Mouse (Mus musculus): ENCODE measurements around the gene Sidt2.

Gene Sidt2

GRCm38 (mm10) chr9:45955107-45955963 lies at the start of gene Sidt2:
Gene Sidt2 (minus strand): TSS chr9:45955258.
- DNase-seq, result peak; percentile 79 to 85

GRCm38 (mm10) chr9:46004529-46004928 lies 49.5 kb upstream of the Sidt2 start:
- no peak for DNase-seq

- DNase-seq, result peak; percentile 19 to 42
Measured at GRCm38 (mm10) chr9:46003729-46004128, 48.7 kb upstream of the Sidt2 start.

GRCm38 (mm10) chr9:45999009-45999408 lies 44.0 kb upstream of the Sidt2 start:
- no peak for DNase-seq

- no peak for DNase-seq
Measured at GRCm38 (mm10) chr9:45985229-45985567, 30.1 kb upstream of the Sidt2 start.

- peak; percentile 75 to 81 for DNase-seq
Measured at GRCm38 (mm10) chr9:45984409-45985228, 29.6 kb upstream of the Sidt2 start.

GRCm38 (mm10) chr9:45983676-45984408 lies 28.8 kb upstream of the Sidt2 start:
- DNase-seq, result peak in 1 of 2 experiments; percentile 18

GRCm38 (mm10) chr9:45981331-45981730 lies 26.3 kb upstream of the Sidt2 start:
- DNase-seq, result no peak

GRCm38 (mm10) chr9:45980611-45981010 lies 25.6 kb upstream of the Sidt2 start:
- no peak for DNase-seq

- no peak for DNase-seq
Measured at GRCm38 (mm10) chr9:45979778-45980177, 24.7 kb upstream of the Sidt2 start.

- no peak for DNase-seq
Measured at GRCm38 (mm10) chr9:45976884-45977283, 21.8 kb upstream of the Sidt2 start.

- no peak for DNase-seq
Measured at GRCm38 (mm10) chr9:45963577-45963976, 8.5 kb upstream of the Sidt2 start.

- DNase-seq, result no peak
Measured at GRCm38 (mm10) chr9:45961855-45962254, 6.8 kb upstream of the Sidt2 start.

GRCm38 (mm10) chr9:45959661-45960060 lies 4.6 kb upstream of the Sidt2 start:
- no peak for DNase-seq

GRCm38 (mm10) chr9:45958851-45959250 lies 3.8 kb upstream of the Sidt2 start:
- DNase-seq, result no peak

GRCm38 (mm10) chr9:45958023-45958670 lies 3.1 kb upstream of the Sidt2 start:
- DNase-seq, result no peak

- DNase-seq, result peak in 1 of 2 experiments; percentile 54
Measured at GRCm38 (mm10) chr9:45954294-45955106, 558 bp downstream of the Sidt2 start.

- DNase-seq, result no peak
Measured at GRCm38 (mm10) chr9:45953511-45954293, 1.4 kb downstream of the Sidt2 start.

- no peak for DNase-seq
Measured at GRCm38 (mm10) chr9:45952890-45953289, 2.2 kb downstream of the Sidt2 start.

GRCm38 (mm10) chr9:45952057-45952456 lies 3.0 kb downstream of the Sidt2 start:
- DNase-seq, result no peak

- no peak for DNase-seq
Measured at GRCm38 (mm10) chr9:45946872-45947183, 8.2 kb downstream of the Sidt2 start.

All from thymus, adult 18-20 months (tissue).